Mouse (Mus musculus) lung, embryonic 16.5 days (tissue): Measurements from ENCODE around the gene Tbc1d16. TPM values are rescaled to one million over a fixed set of nuclear protein-coding genes. Genes with fewer than 3 reads are reported as not detected.

Experiments used
- microRNA-seq: library from miRNA; unstranded; fragments of <30 nt; microRNA quantifications from one replicate; pipeline ENCODE4, GENCODE M21; 2016
- polyA plus RNA-seq: library from polyadenylated mRNA; unstranded; fragments of >200 nt; fragmentation: Nextera tagmentation; extraction: Ambion mirVana; gene quantifications from 2 replicates; pipeline ENCODE4 v1.2.1, GENCODE M21; 2015

Tbc1d16 gene
- polyA plus RNA-seq, 1 experiment from 2014 or later: 19.4 TPM

Small RNAs within 50 kb of the gene (microRNA-seq; reads per million reads assigned to microRNA genes)
- gene Mir6934: 1.6 reads per million

Other genes with a start within 250 kb of the Tbc1d16 start
- gene Enpp7, start 240.3 kb downstream of the Tbc1d16 start, polyA plus RNA-seq: not detected in 2 replicates
- gene Cbx2, start 205.5 kb downstream of the Tbc1d16 start, polyA plus RNA-seq: 27.4 and 30.5 TPM in 2 replicates
- 7.7 and 7.9 TPM in 2 replicates for gene Cbx8, start 187.5 kb downstream of the Tbc1d16 start, polyA plus RNA-seq
- gene Cbx4, start 142.3 kb downstream of the Tbc1d16 start, polyA plus RNA-seq: 13.3 and 14.0 TPM in 2 replicates
- 6.3 and 9.2 TPM in 2 replicates for gene Ccdc40, start 73 bp upstream of the Tbc1d16 start, polyA plus RNA-seq
- gene Gaa, start 39.4 kb upstream of the Tbc1d16 start, polyA plus RNA-seq: 77.7 and 78.1 TPM in 2 replicates
- gene Eif4a3, start 71.6 kb upstream of the Tbc1d16 start, polyA plus RNA-seq: 330 and 339 TPM in 2 replicates
- gene Card14, start 79.3 kb upstream of the Tbc1d16 start, polyA plus RNA-seq: 0.05 TPM in 1 of 2 replicates, not detected in the other
- 6.7 and 8.4 TPM in 2 replicates for gene Sgsh, start 127.0 kb upstream of the Tbc1d16 start, polyA plus RNA-seq
- 12.4 and 12.6 TPM in 2 replicates for gene Slc26a11, start 127.1 kb upstream of the Tbc1d16 start, polyA plus RNA-seq
- 6.8 and 7.5 TPM in 2 replicates for gene Rnf213, start 164.6 kb upstream of the Tbc1d16 start, polyA plus RNA-seq